Mouse (Mus musculus) liver, adult (tissue): ENCODE measurements around the gene Spag5.

Source experiments
- GATA4 ChIP-seq: IDR thresholded peaks from 2 replicates; pipeline ENCODE4 v1.6.1; 2014; ENCODE audit warnings: mild to moderate bottlenecking, low read length; ENCODE audit not compliant: insufficient replicate concordance

The Spag5 gene

DNA sequence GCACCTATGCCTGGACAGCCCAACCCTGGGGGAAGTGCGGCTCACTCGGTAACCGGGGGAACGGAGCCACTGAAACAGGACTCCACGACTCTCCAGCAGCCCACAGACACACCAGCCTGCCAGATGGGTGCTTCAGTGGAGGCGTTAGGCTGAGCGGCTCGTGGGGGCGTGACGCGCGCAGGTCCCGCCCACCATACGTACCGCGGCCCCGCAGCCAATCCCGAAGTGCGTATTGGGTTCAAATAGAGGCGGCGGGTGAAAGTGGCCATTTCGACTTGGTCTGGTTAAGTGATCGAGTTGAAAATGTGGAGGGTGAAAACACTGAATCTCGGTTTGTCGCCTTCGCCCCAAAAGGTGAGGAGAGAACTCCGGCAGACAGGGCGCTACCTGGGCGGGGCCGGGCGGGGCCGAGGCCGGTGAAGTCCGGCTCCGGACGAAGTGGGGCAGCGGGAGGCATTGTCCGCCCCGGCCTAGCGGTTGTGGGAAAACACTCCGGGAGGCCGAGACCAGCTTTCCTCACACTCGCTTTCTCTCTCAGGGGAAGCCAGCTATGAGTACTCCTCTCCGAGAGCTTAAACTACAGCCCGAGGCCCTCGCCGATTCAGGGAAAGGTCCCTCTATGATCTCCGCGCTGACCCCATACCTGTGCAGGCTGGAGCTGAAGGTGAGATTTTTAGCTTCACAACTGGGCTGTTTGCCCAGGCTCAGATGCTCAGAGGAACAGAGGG lies at the start of gene Spag5:
Spag5 (plus strand) TSS at position 173 of the 728 bp plus-strand sequence.
- TF ChIP-seq GATA4, result no peak

DNA sequence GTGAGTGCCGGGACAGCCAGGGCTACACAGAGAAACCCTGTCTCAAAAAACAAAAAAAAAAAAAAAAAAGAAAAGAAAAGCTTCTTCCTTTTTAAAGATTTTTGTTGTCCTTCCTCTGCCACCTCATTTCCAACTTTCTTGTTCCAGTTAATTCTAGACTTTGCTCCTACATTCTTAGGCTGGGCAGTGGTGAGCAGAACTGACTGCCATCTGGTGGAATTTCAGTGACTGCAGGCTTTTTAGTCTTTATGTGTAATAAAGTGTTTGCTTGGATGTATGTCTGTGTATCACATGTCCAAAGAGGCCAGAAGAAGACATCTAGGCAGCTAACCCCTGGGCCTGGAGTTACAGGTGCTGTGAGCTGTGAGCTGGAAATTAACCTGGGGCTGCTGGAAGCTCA lies 44.7 kb upstream of the Spag5 start:
- TF ChIP-seq GATA4, result no peak

DNA sequence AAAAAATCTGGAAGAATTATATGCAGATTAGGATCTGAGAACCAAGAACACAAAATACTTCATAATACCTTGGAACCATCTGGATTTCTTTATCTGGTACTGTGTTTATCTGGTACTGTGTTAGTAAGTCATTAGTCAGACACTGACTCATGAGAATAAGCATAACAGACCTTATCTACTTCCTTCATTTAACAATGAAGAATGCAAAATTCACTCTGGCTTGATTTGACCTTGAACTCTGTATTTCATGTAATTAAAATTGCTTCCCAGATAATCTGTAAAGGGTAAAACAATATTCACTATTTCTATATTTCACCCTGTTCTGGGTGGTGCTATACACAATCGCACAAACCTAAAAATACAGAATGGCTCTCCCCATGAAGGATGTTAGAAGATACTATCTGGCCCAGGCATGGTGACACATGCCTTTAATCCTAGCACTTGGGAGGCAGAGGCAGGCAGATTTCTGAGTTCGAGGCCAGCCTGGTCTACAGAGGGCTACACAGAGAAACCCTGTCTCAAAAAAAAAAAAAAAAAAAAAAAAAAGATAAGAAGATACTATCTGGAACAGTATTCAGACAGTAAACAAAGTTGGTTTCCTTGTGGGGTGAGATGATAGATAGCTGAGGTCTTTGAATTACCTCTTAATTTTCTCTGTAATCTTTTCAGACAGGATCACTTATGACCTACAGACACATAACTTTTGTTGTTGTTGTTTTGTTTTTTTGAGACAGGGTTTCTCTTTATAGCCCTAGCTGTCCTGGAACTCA lies 40.7 kb upstream of the Spag5 start:
- TF ChIP-seq GATA4, result no peak

DNA sequence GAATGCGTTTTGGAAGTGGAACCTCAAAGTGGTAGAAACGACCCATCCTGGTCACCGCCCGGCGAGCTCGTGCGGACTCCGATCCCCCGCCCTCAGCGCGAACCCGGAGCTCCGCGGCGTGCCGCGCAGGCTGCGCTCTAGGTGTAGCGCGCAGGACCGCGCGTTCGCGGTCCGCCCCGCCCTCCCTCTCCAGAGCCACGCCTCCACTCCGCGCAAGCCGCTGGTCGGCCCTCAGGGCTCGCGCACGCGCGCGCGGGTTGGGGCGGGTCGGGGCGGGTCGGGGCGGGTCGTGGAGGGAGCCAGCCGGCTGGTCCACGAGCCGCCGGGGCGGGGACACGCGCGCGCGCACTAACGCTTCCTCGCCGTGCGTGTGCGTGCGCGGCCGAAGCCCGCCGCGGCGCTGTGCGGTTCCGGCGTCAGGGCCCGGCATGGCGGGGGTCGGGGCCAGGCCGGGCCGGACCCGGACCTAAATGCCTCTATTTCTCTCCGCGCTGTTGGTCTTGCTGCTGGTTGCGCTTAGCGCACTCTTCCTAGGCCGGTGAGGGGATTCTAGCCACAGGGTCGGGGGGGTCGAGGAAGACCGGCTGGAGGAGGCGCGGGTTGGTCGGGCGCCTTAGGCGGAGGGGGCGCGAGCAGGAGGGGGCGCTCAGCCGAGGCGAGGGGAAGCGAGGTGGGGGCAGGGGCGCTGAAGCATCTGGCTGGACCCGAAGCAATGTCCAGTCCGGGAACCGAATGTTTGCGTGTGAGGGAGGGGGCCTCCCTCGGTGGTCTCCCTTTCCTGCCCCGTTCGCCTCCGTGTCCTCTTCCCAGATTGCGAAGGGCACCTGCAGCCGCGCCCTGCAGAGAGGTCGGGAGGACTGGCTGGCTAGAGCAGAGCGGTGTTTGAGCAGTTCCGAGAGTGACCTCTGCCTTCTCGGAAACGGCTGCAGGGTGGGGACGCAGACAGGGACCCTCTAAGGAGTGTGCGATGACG lies 39.7 kb upstream of the Spag5 start, which contains the start of gene 2610507B11Rik:
2610507B11Rik (plus strand) TSS at position 373 of the 973 bp plus-strand sequence.
- no peak; the same call in 1 of the 2 replicates for TF ChIP-seq GATA4

DNA sequence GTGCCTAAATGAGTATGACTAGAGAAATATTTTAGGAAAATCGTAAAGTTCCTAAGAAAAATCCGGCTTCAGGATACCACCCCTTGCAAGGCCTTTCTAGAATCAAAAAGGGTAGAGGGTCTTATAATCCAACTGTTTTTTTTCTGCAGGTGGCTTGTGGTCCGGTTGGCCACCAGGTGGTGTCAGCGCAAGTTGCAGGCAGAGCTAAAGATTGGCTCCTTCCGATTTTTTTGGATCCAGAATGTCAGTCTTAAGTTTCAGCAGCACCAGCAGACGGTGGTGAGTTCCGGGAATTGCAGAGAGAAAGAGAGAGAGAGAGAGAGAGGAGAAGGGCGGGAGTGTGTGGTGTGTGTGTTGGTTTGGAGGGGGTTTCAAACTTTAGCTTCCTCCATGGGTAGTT lies 38.8 kb upstream of the Spag5 start:
- no peak for TF ChIP-seq GATA4

DNA sequence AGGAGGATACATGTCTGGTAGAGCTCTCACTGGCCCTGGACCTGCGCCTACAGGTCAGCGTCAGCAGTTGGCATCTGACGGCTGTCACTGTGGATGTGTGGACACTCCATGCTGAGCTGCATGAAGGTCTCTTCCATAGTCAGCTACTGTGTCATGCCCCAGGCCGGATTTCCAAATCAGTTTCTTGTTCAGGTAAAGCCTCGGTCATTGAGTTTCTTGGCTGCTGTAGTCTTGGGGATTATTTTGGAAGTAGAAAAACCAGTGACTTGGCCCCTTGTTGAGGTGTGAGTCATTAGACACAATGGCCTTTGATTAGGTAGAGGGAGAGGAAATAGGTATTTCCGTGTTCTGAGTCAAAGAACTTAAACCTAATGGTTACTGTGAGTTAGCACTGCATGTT lies 35.8 kb upstream of the Spag5 start:
- TF ChIP-seq GATA4, result no peak

DNA sequence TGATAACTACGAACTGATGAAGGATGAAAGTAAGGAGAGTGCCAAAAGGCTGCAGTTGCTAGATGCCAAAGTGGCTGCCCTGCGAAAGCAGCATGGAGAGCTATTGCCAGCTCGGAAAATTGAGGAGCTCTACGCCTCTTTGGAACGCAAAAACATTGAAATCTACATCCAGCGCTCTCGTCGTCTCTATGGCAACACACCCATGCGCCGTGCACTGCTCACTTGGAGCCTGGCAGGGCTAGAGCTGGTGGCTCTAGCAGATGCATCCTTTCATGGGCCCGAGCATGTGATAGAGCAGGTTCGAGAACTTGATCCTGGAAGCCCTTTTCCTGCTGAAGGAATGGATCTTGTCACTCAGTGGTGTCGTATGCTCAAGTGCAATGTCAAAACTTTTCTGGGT lies 29.3 kb upstream of the Spag5 start:
- TF ChIP-seq GATA4, result no peak

DNA sequence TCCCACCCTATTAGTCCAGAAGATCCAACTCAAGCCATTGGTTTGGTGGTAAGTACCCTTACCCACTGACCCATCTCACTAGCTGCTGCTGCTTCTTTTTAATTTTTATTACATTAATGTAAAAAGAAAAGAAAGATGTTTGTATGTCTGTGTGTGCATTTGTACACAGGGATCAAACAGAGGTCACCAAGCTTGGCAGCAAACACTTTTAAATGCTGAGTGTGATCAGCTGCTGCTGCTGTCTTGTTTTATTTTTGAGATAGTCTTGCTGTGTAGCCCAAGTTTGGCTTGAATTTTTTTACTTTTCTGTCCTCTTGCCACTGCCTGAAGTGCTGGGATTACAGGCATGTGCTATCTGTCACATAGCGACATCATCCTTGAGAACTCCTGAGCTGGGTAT lies 25.7 kb upstream of the Spag5 start:
- no peak for TF ChIP-seq GATA4

DNA sequence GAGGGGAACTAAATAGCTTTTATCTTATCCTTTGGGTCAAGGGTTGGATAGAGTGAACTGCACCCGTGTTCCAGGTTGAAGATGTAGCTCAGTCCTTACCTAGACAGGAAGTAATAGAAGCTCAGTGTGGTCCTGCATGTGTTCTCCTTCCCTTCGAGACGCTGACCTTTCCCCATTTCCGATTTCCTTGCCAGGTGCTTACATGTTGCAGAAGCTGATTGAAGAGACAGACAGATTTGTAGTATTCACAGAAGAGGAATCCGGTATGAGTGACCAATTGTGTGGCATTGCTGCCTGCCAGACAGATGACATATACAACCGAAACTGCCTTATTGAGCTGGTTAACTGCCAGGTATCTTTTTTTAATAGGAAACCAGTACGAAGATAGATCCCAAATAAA lies 22.5 kb upstream of the Spag5 start:
- no peak for TF ChIP-seq GATA4

DNA sequence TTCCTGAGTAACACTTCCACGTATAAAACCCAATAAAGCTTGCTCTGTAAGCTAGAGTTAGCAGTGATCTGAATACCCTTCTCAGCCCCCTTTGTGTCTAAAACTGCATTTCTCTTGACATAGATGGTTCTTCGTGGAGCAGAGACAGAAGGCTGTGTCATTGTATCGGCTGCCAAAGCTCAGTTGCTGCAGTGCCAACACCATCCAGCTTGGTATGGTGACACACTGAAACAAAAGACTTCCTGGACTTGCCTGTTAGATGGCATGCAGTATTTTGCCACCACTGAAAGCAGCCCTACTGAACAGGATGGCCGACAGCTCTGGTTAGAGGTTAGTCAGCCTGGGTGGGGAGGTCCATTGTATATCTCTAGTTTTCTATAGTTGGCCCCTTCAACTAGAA lies 21.7 kb upstream of the Spag5 start:
- TF ChIP-seq GATA4, result no peak

DNA sequence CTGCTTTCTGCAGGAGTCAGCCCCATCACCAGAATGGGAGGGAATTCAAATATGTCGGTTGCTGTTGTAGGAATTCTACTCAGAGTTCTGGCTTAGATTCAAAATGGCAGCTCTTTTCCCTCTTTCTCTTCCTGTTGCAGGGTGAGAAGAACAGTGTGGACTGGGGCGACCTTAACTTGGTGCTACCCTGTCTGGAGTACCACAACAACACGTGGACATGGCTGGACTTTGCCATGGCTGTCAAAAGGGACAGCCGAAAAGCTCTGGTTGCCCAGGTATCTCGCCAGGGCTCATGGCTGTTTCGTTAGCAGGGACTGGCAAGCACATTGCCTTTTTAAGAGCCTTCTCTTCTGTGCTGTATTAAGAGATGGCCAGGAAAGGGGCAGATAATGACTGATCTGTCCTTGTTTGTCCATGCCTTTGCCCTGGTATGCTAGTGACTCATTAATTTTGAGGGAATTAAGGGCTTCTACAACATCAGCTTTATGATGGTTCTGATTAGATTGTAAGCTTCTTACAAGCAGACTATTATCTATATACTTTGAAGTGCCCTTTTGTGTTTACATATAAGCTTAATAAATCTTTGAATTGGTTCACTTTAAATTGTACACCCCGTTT lies 12.1 kb upstream of the Spag5 start:
- no peak for TF ChIP-seq GATA4

DNA sequence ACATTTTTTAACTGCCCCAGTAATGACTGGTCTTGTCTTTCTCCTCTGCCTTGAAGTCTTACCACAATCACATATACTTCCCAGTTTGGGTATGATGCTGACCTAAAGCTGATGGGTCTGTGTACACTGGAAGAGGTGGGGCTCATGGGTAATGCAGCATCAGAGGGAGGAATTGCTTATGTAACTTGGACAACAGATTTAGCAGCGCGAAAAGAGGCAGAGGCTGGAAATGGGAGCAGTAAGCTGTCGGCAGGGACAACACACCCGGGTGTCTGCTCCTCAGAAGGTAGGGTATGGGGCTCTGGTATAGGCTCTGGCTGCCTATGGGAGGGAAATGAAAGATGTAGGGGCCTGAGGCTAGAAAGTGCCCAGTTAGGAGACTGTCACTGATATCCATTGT lies 10.7 kb upstream of the Spag5 start, which contains the start of gene BC030499:
BC030499 (plus strand) TSS at position 188 of the 400 bp plus-strand sequence.
- no peak for TF ChIP-seq GATA4

DNA sequence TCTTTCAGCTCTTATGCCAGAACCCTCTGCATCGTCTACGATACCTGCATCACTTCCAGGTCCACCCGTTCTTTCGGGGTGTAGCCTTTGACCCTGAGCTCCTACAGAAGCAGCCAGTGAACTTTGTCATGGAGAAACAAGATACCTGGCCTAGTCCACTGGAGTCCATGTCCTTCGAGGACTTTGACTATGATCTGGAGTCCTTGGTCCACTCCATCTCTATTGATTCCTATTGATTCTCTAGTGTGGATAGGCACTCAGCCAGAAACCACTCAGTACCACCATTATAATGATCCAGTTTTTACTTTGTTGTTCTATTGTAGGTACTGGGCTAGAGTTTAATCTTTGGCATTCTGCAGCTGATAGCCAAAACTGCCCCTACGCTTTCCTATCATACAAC lies 6.7 kb upstream of the Spag5 start:
- TF ChIP-seq GATA4, result no peak

DNA sequence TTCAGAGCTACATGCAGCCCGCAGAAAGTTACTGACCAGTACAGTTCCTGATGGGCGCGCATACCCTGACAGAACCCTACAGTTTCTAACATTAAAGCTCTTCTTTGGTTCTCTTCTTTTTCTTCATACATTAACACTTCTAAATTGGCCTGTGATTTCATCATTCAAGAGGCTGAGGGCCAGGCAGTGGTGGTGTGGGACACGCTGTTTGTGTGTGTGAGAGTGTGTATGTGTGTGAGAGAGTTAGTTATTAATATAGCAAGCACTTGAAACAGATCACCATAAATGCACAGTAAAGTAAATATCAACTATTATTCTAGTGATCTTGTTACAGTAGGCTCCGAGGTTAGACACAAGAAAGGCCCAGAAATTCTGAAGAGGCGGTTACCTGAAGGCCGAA lies 412 bp upstream of the Spag5 start:
- no peak for TF ChIP-seq GATA4

DNA sequence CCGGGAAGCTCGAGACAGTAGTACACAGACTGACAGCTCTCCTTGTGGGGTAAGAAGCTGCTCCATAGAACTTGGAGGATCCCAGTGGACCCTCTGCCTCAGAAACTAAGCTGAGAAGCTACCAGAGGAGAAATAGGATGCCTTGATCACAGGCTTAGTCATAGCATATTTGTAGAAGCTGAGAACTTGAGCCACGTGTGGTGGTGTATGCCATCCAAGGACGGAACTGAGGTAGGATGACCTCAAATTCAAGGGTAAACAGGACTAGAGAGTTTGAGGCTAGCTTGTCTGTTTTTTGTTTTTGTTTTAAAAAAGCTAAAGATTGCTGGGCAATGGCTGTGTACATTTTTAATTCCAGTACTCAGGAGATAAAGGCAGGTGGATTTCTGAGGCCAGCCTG lies 3.9 kb downstream of the Spag5 start:
- no peak for TF ChIP-seq GATA4
